Mouse (Mus musculus) cerebellum, adult 2 months (tissue): ENCODE measurements around the gene Cox16. TPM values are rescaled to one million over a fixed set of nuclear protein-coding genes. Genes with fewer than 3 reads are reported as not detected.

Experiments used
- DNase-seq, 2 experiments: peaks; one replicate each; pipeline ENCODE4 v3.0.0; 2021
- H3K27ac ChIP-seq: fragments of 200-500 bp; 2 replicates; pipeline ENCODE4 v1.5.1; 2012; ENCODE audit warnings: low read length, control low read depth, inconsistent platforms; ENCODE audit not compliant: insufficient read depth
- H3K27me3 ChIP-seq: fragments of 200-500 bp; 2 replicates; pipeline ENCODE4 v1.6.1; 2012; ENCODE audit warnings: inconsistent platforms, mild to moderate bottlenecking, low read length, moderate library complexity; ENCODE audit not compliant: control insufficient read depth, insufficient read depth
- H3K4me1 ChIP-seq: fragments of 200-500 bp; 2 replicates; pipeline ENCODE4 v1.6.1; 2011; ENCODE audit warnings: low read length; ENCODE audit not compliant: control insufficient read depth, insufficient read depth
- H3K4me3 ChIP-seq: fragments of 200-500 bp; replicated peaks from 2 replicates; pipeline ENCODE3; 2011; ENCODE audit warnings: mild to moderate bottlenecking, low read depth, low read length, control low read depth; ENCODE audit not compliant: insufficient read depth
- CTCF ChIP-seq: fragments of 200-500 bp; IDR thresholded peaks from 2 replicates; pipeline ENCODE4 v1.5.1; 2011; ENCODE audit warnings: low read depth, mild to moderate bottlenecking, control low read depth, low read length, moderate library complexity, borderline replicate concordance; ENCODE audit not compliant: insufficient read depth
- POLR2A ChIP-seq: fragments of 200-500 bp; IDR thresholded peaks from 2 replicates; pipeline ENCODE4 v1.6.1; 2011; ENCODE audit warnings: low read length, control low read depth, borderline replicate concordance; ENCODE audit not compliant: insufficient read depth
- WGBS: fragments of 180-500 bp; shearing (Covaris S2); methylation state at CpG from one replicate; pipeline ENCODE4 v1.1.7; 2018; 5-methylcytosine and 5-hydroxymethylcytosine counted together
- polyA plus RNA-seq: library from polyadenylated mRNA; depleted of rRNA; stranded (reverse); fragments of >200 nt; gene quantifications from 2 replicates; pipeline ENCODE4 v1.2.3, GENCODE M21; 2012

The Cox16 gene
- polyA plus RNA-seq, 1 experiment: 70.0 TPM

DNA sequence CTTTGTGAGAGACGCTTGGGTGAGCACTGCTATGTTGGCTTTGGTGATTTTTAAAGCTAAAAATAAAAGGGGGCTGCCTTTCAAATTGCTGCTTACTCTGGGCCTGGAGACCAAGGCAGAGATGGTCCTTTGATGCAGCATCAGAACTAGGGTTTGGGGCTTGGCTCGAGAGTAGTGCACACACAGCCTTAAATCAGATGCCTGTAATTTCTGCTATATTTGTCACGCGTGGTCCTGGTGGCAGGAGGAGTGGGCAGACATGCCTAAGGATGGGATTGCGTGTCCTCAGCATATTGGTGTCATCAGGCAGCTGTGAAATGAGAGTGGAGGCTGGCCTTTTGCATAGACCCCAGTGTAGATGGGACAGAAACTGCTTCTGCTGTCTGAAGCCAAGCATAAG is 151.1 kb downstream of the Cox16 start:
- Histone ChIP-seq H3K4me1 (peaks cover 3% of the 10 kb centered on the region; the same call in 1 of the 2 replicates), H3K27ac (no peak overlapping the region), H3K4me3 (peak overlapping the region; percentile 25), H3K27me3 (no peaks in the 10 kb centered on the region)
- DNase-seq: no peak
- WGBS: 70% methylated on average over 5 of the region's 5 CpGs
- TF ChIP-seq POLR2A (no peak), CTCF (no peak)

DNA sequence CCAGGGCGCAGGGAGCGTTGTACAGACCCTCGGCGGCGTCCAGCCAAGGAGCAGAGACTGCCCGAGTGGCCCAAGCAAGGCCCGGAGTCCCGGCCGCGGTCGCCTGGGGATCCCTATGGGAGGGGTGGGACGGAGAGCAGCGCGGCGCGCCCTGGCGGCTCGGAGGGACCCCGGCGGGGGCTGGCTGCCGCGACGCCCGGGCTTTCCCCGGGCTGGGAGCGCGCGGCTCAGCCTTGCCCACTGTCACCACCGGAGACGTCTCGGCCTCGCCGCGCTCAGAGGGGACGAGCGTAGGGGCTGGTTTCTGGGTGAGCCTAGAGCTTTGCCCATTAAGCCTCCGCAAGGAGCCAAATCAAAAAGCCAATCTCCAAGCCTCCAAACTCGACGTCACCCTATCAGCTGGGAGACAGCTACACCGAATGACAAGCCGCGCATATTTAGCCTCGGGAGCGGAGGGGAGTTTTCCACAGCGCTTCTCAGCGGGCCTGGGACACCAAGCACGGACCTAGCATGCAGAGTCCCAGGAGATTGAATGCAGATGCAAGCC is 152.0 kb downstream of the Cox16 start, which contains the start of gene Slc8a3:
Gene Slc8a3, minus strand, starts transcription at position 306 of the 547 bp plus-strand sequence.
- DNase-seq: peak; percentile 85 to 89
- Histone ChIP-seq H3K27ac (peak within 1 kb of the TSS; percentile 90), H3K4me1 (peaks cover 3% of the 10 kb centered on the region; the same call in 1 of the 2 replicates), H3K27me3 (no peaks in the 10 kb centered on the region), H3K4me3 (peak within 1 kb of the TSS; percentile 79)
- TF ChIP-seq POLR2A: 0 out of 2 replicates have a peak, but pooled peaks have one; percentile 57
- no peak for TF ChIP-seq CTCF
- under 1% methylated on average over 47 of the region's 47 CpGs for WGBS

DNA sequence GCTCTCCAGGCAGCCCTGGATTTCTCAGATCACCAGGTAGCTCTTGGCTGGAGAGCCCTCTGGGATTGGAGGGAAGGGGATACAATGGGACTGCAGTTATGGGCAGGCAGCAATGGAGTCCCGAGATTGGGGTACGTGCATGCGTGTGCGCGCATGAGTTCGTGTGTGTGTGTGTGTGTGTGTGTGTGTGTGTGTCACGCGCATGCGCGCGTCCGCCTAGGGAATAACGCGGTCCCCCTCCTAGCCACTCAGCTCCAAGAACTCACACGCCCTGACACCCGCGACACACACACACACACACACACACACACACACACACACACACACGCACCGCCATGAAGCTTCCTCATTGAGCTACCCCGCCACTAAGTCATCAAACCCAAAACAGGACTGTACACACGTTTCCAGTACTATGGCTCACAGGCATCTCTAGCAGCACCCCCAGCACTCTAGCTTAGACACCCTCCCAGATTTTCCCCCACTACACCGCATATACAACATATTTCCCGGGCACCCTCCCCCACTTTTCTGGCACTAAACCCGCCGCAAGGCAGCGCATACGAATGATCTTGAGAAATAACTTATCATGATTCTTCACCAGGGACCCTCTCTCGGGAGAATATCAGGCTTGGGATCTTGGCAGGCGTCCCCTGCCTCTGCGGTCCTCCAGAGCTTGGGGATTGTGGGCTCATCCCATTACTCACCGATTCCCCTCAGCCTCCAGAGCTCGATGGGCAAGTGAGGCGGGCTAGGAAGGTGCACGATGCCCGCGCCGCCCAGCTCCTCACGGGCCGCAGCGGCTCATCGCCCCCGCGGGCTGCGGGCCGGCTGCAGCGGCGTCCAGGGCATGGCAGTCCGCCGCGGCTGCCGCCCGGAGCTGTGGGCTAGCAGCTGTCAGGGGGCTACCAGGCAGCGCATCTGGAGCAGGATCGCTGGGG is 152.7 kb downstream of the Cox16 start:
- peak; percentile 85 for DNase-seq
- Histone ChIP-seq H3K4me3 (peak overlapping the region; percentile 79), H3K4me1 (peaks cover 3% of the 10 kb centered on the region; the same call in 1 of the 2 replicates), H3K27ac (peak overlapping the region; percentile 90), H3K27me3 (no peaks in the 10 kb centered on the region)
- under 1% methylated on average over 52 of the region's 54 CpGs for WGBS
- peak; percentile 44; the same call in 1 of the 2 replicates for TF ChIP-seq POLR2A
- TF ChIP-seq CTCF: no peak

DNA sequence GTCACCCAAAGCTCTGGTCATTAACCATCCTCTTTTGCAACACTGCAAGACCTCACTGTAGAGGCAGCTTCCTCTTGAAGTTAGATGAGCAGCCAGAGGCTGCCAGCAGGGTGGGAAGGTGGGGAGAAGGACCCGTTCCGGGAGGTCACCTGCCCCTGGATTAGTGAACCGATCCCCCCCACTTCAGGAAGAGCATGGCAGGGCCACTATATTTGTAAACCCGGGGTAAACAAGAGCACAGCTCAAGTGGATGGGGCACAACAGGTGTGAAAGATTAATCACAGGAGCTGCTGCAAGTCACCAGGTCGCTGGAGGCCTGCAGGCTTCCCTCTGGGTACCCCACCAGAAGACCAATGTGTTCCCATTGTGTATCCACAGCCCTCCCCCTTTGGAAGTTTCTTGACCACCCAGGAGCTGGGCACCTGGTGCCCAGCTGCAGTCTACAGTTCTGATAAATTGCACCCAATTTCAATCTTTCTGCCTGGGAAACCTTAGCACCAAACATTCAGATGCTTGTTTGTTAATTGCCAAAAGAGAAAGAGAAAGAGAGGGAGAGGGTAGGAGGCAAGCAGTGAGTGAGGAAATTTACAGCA is 153.8 kb downstream of the Cox16 start:
- Histone ChIP-seq H3K4me3 (no peak overlapping the region), H3K27ac (no peak overlapping the region), H3K4me1 (peaks cover 3% of the 10 kb centered on the region; the same call in 1 of the 2 replicates), H3K27me3 (no peaks in the 10 kb centered on the region)
- no peak for TF ChIP-seq CTCF
- TF ChIP-seq POLR2A: no peak
- 50% methylated on average over 5 of the region's 5 CpGs for WGBS
- DNase-seq: peak in 1 of 2 experiments; percentile 27

DNA sequence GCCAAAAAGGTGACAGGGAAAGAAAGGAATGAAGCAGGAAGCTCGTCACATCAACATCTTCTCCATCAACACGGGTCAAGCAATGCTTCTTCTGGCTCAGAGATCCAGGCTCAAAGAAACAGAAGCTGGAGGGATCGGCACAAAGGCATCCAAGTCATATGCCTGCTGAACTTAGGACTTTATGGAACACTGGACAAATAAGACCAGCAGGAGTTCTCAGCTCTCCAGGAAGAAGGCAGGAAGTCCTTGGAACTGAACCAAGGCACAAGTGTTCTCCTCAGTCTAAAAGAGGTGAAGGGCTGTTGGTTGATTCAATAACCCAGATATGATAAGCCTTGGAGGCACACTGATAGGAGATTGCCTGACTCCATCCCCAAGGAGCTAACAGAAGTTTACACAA is 159.9 kb downstream of the Cox16 start:
- WGBS: 26% methylated on average over 3 of the region's 3 CpGs
- Histone ChIP-seq H3K27ac (no peak overlapping the region; the same call in 1 of the 2 replicates), H3K4me1 (peaks cover 13% of the 10 kb centered on the region), H3K4me3 (no peak overlapping the region), H3K27me3 (no peaks in the 10 kb centered on the region)
- peak in 1 of 2 experiments; percentile 69 for DNase-seq
- no peak for TF ChIP-seq CTCF
- TF ChIP-seq POLR2A: no peak

DNA sequence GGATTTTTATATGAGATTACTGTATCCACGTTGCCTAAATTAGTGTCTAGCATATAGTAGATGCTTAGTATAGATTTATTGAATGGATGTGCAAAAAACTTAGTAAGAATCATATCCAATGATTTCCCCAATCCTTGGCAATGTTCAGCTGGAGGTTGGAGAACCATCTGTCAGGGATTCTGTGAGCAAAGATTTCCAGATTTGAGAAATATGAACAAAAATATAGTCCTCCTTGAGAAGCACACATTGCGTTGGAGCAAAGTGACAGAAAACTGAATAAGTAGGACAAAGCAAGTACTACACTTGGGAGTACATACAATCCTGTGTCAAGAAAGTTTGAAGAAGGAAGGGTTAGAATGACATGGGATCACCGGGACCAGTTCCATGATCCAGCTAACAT is 160.8 kb downstream of the Cox16 start:
- no peak overlapping the region for H3K4me3 ChIP-seq
- H3K27ac ChIP-seq: no peak overlapping the region
- TF ChIP-seq POLR2A: no peak
- no peak for TF ChIP-seq CTCF
- 60% methylated on average over 3 of the region's 3 CpGs for WGBS
- DNase-seq: peak in 1 of 2 experiments; percentile 58
- no peaks in the 10 kb centered on the region for H3K27me3 ChIP-seq
- H3K4me1 ChIP-seq: peaks cover 13% of the 10 kb centered on the region

DNA sequence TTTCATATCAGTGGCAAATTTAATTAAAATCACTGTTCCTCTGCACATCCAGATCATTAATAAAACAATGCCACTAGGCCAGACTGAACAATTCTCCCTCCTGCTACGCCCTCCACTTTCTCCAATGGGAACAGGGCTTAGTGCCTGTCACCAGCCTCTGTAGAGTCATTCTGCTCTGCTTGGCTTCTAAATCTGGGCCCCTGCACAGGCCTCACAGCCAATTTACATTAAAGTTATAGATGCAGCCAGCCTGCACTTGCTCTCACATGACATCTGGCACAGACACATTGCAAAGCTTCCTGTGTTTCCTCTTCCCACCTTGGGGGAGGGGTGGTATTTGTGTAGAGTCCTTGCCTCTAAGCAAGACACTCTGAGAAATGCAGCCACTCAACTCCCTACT is 163.9 kb downstream of the Cox16 start:
- no peak for DNase-seq
- no peaks in the 10 kb centered on the region for H3K27me3 ChIP-seq
- TF ChIP-seq CTCF (no peak), POLR2A (no peak)
- no peak overlapping the region for H3K27ac ChIP-seq
- H3K4me3 ChIP-seq: no peak overlapping the region
- H3K4me1 ChIP-seq: peaks cover 26% of the 10 kb centered on the region
- 90% methylated on average over 1 of the region's 1 CpGs for WGBS

DNA sequence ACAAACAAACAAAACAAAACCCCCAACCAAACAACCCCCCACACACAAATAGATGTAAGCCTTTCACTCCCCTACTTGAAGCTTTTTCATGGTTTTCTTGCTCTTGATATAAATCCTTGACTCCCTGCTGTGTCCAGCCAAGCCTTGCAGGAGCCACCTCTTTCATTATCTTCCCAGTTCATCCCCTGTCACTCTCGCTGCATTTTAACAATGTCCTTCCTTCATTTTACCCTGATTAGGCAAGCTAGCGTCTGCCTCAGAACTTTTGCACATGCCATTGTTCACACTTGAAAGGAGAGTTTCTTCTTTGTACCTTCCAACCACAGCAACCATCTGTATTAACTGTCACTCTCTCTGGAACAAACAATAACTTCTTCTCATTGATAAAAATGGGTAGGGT is 167.1 kb downstream of the Cox16 start:
- TF ChIP-seq CTCF (no peak), POLR2A (no peak)

More for the DNA sequence above, 167.1 kb downstream of the Cox16 start:
- no peak for DNase-seq
- H3K27me3 ChIP-seq: no peaks in the 10 kb centered on the region
- H3K4me1 ChIP-seq: peaks cover 40% of the 10 kb centered on the region
- no peak overlapping the region for H3K4me3 ChIP-seq
- H3K27ac ChIP-seq: no peak overlapping the region
- WGBS: 76% methylated on average over 2 of the region's 2 CpGs
